Mouse (Mus musculus): ENCODE measurements around the gene Smoc1.

Gene Smoc1

DNA sequence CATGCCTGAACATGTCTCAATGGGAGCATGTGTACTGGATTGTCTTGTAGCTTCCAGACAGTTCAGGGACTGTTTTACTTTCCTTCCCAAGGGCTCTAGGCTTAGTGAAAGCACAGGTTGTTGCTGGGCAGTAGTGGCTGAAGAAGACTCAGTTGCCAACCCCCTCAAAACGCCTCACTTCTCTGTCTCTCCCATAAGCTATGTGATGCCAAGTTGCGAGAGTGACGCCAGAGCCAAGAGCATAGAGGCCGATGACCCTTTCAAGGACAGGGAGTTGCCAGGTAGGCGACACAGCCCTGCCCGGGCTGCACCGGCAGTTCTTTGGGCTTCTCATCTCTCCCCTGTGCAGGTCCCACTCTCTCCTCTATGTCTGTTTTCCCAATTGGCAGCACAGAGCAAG, 141.4 kb downstream of the Smoc1 start:
- WGBS: 95% methylated on average over 7 of the region's 7 CpGs

DNA sequence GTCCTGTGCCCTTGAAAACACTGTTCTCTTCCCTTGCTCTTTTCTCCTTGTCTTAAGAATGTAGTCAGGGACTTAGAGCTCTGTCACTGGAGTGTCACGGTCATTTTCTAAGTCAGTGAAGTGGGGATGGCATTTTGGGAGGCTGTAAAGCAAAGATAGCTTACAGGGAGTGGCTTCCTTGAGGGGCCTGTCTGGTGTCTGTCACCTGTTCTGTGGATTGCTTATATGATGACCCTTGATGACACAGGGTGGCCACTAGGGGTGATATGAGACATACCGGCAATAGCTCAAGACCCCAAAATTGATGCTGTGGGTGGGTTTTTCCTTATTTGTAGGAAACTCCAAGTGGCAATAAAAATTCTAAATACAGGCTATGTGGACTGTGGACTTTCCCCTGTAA, 141.9 kb downstream of the Smoc1 start:
- WGBS: 86% methylated on average over 2 of the region's 2 CpGs

DNA sequence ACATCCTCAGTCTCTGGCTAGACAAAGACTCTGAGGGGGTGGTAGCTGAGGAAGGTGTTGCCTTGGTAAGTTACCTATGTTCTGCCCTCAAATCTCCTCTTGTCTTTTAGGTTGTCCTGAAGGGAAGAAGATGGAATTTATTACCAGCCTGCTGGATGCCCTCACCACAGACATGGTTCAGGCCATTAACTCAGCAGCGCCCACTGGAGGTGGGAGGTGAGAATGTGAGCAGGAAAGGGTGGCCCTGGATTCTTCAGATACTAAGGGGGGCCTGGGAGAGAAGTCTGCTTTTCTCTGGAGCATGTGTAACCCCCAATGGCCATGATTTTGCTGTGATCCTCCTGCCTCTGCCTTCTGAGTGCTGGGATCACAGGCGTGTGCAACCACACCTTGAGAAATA, 143.5 kb downstream of the Smoc1 start:
- 85% methylated on average over 2 of the region's 2 CpGs for WGBS

DNA sequence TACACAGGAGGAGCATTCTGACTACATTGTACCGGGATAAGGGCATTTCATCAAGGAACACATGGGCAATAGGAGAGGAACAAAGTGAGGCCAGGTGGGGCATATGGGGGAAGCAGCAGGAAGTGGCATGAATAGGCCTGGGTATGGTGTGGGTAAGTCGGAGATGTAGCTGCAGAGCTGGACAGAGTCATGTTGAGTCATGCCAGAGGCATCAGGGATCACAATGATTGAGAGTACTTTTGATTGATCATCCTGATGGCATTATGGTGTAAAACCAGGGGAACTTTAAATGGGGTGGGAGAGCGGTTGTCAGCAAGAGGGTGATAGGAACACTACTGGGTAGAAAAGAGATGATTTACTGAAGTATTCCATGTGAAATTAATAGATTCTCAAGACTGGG, 146.4 kb downstream of the Smoc1 start:
- 84% methylated on average over 3 of the region's 3 CpGs for WGBS

- 76% methylated on average over 4 of the region's 4 CpGs for WGBS
These were observed 147.3 kb downstream of the Smoc1 start for GRCm38 (mm10) chr12:81173893-81174292.

GRCm38 (mm10) chr12:81175252-81175651, 148.6 kb downstream of the Smoc1 start:
- 69% methylated on average over 9 of the region's 9 CpGs for WGBS

DNA sequence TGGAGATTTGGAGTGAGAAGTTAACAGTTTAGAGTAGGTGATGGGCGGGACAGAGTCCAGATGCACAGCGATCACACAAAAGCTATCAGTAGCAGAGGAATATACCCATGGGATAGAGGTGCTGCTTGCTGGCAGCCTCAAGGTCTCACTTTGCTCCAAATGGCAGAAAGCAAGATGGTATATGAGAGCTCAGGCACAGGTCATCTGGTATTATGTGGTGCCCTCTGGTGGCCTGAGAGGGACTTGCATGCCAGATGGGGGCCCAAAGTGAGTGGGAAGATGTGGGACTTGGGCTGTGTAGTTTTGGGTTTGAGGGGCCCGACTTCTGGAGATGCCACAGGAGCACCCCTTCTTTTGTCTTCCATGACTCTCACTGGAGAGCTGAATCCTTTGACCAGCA, 155.5 kb downstream of the Smoc1 start:
- 68% methylated on average over 3 of the region's 3 CpGs for WGBS

- 79% methylated on average over 2 of the region's 2 CpGs for WGBS
These were observed 158.4 kb downstream of the Smoc1 start for GRCm38 (mm10) chr12:81184967-81185366.

DNA sequence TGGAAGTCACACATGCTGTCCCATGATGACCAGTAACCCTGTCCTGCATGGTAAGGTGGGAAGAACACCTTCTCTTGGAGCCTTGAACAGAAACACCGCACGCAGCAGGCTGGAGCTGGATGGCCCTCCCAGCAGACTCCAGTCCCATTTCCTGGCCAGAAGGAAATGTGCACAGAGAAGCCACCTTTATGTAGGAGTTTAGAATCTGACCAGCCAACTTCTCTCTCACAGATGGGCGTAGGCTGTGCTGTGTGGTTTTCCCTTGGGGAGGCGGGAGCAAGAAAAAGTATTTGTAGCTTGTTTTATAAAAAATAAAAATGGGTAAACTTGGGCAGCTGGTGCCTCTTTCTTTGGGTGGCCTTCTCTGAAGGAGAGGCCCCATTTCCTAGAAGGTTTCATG, 159.5 kb downstream of the Smoc1 start:
- WGBS: 60% methylated on average over 4 of the region's 4 CpGs

- WGBS: 78% methylated on average over 3 of the region's 3 CpGs
These were observed 160.1 kb downstream of the Smoc1 start for GRCm38 (mm10) chr12:81186668-81187067.

DNA sequence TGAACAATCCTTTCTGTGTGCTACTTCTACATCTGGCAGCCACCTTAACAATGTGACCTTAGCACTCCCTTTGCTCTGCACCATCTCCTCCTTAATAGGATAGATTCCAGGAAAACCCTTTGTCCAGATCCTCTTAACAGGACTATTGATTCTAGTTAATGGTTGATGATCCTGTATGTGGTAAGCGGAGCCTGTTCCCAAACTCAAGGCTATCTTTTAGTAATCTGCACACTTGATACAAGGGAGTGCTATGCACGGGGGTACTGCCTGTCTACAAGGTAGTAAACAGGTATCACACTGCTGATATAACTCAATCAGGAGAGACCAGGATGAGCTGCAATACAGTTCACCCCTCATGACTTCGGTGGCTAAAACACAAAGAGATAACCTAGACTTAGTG, 161.8 kb downstream of the Smoc1 start:
- WGBS: 81% methylated on average over 3 of the region's 3 CpGs

GRCm38 (mm10) chr12:81188996-81189395, 162.4 kb downstream of the Smoc1 start:
- 90% methylated on average over 4 of the region's 4 CpGs for WGBS

GRCm38 (mm10) chr12:81189636-81190035, 163.0 kb downstream of the Smoc1 start:
- whole genome bisulfite sequencing: 76% methylated on average over 1 of the region's 1 CpGs

DNA sequence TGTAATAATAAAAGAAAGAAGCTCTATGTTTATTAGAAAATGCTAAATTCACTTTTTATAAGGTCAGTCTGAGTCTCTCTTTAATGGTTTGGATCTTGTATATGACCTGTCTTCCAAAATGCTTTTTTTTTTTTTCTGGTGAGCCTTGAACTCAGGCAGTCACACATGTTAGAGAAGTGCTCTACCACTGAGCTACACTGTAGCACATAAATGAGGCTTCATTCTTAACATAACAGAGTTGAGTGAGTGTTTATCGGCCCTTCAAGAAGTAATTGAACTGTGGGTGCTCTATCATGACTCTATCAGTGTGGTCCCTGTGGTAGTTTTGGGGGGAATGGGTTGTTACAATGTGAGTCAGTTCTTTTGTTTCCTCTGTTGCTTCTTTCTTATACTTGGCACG, 167.4 kb downstream of the Smoc1 start:
- 72% methylated on average over 2 of the region's 2 CpGs for WGBS

GRCm38 (mm10) chr12:81197468-81198075, 171.0 kb downstream of the Smoc1 start:
- WGBS: 70% methylated on average over 5 of the region's 5 CpGs

DNA sequence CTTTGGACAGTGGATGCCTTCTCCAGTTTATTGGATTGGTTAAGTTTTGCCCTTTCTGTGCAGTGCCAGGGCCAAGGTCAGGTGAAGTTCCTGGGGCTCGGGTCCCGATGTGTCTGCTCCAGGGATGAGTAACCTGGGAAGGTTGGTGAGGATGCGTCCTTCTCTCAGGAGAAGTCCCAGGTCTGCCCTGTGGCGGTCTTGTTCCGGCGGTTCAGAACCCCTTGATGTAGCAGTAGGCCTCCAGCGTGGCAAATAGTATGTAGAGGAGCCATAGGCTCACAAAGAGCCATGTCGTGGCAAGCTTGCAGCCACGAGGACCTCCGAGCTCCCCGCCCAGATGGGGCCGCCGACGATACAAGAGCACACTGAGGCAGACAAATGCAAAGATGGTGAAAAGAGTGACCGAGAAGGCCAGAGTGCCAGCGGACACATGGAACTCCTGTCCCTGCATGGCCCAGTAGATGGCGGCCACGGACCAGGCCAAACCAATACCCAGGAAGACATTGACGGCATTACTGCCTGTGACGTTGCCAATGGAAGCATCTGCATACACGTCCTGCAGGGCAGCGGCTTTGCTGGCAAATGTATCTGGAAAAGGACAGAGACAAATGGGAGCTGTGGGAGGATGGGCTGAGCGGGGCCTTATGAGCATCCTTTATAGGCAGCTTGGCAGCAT, 172.8 kb downstream of the Smoc1 start:
- 33% methylated on average over 23 of the region's 23 CpGs for WGBS

DNA sequence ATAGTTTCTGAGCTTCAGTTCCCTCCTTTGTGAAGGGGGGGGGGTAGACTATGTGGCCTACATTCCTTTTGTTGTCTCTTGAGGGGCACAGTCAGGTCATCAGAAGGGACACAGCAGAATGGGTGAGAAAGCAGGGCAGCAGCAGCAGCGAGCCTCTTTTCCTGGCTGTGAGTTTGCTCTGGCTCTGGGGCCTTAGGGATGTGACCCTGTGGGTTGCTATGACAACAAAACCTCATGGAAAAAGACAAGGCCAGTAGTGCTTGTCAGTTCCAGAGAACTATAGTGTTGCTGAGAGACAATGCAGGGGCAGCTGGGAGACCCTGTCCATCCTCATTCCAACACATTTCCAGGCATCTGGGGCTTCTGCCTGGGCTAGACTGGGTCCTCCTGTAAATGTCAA, 176.6 kb downstream of the Smoc1 start:
- 75% methylated on average over 1 of the region's 1 CpGs for WGBS

GRCm38 (mm10) chr12:81205619-81206560, 179.3 kb downstream of the Smoc1 start:
- WGBS: 57% methylated on average over 6 of the region's 6 CpGs

DNA sequence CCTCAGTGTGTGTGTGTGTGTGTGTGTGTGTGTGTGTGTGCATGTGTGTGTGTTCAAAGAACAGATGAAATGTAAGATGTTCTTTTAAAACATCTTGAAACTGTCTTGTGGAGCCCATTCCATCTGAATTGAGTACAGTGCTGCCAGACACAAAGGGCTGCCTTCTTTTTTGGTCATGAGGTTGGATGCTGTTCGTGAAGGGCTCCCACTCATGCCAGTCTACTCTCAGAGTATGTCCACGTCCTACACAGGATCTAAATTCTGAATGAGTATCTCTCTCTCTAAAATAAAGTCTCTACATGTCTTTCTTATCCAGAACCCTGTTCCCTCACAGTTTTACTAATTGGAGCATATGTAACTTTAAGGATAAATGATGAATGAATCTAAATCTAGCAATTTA, 182.0 kb downstream of the Smoc1 start:
- 39% methylated on average over 2 of the region's 2 CpGs for WGBS

DNA sequence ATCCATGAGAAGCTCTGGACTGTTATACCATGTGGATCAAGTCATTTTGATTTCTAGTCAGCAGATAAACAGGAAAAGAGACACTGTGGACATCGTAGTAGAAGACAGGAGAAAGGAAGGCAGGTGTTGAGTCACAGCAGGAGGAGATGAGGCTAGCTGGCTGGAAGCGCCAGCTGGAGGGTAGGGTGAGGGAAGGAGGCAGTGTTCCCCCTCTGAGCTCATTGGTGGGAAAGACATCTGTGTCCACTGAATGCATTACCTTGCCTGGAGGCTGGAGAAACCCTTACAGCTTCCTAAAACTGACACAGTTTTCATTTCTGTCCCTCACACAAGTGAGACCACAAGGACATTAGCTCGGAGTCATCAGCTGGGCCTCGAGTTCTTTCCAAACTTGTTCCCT, 192.7 kb downstream of the Smoc1 start:
- 65% methylated on average over 4 of the region's 4 CpGs for WGBS

GRCm38 (mm10) chr12:81223276-81223675, 196.7 kb downstream of the Smoc1 start:
- WGBS: 94% methylated on average over 2 of the region's 2 CpGs

- 59% methylated on average over 2 of the region's 2 CpGs for WGBS
These were observed 198.2 kb downstream of the Smoc1 start for GRCm38 (mm10) chr12:81224843-81225242.
